Mouse (Mus musculus): ENCODE results near the gene Exoc4. TPM values are rescaled to one million over a fixed set of nuclear protein-coding genes. Genes with fewer than 3 reads are reported as not detected.

Gene Exoc4
- polyA plus RNA-seq, 1 experiment from 2014 or later: 10.9 TPM

DNA sequence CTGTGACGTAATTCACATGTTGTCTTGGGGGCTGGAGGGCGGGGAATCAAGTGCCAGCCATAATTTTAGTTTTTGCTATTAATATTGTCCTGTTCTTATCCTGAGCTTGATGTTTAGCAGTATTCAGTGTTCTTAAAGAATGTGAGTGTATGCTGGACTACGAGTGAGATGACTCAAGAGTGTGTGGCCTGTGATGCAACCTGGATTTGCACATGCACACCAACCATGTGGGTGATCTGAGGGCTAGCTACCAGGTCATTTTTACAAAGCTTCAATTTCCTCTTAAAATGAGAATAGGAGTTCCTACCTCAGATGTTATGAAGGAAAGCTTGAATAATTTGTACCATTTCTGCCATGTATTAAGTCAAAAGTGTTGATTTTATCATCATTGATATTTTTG, 661.8 kb downstream of the Exoc4 start:
- Histone ChIP-seq H3K27me3 (ENCODE audit: control insufficient read depth, insufficient read depth, low read depth, low read length) (no peaks in the 10 kb centered on the region), H3K9ac (ENCODE audit: low read depth, low read length) (no peak overlapping the region), H3K4me3 (ENCODE audit: low read depth, low read length) (no peak overlapping the region), H3K36me3 (ENCODE audit: control insufficient read depth, insufficient read depth) (no peaks in the 10 kb centered on the region), H3K4me2 (ENCODE audit: low read depth, low read length) (no peak overlapping the region), H3K9me3 (replicated peaks; ENCODE audit: control insufficient read depth, low read length) (no peaks in the 10 kb centered on the region), H3K27ac (ENCODE audit: low read length) (no peak overlapping the region), H3K4me1 (ENCODE audit: control insufficient read depth, low read depth, low read length) (no peaks in the 10 kb centered on the region)
- no peak for ATAC-seq (ENCODE audit: low read depth)
- 59% methylated on average over 3 of the region's 3 CpGs for WGBS (ENCODE audit: insufficient replicate concordance)

DNA sequence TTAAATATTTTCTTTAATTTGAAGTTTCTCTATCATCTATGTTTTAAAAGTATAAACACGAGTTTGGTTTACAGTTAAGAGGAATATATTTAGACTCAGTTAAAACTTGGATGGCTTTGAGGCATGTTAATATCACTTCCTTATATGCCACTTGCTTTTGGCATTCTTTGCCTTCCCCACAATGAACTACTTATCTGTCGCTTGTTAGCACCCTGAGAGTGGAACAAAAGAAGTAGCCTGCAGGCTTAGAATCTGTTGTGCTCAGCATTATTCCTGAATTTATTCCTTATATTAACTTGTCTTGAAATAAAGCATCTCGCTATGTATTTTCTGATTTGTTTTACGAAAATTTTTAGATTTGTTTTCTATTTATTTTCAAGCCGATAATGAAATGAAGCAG, 664.2 kb downstream of the Exoc4 start:
- no peaks in the 10 kb centered on the region for H3K36me3 ChIP-seq (ENCODE audit: control insufficient read depth, insufficient read depth)
- WGBS (ENCODE audit: insufficient replicate concordance): 68% methylated on average over 5 of the region's 5 CpGs

GRCm38 (mm10) chr6:33913486-33913885, 664.6 kb downstream of the Exoc4 start:
- Histone ChIP-seq H3K4me2 (ENCODE audit: low read depth, low read length) (no peak overlapping the region), H3K4me1 (ENCODE audit: control insufficient read depth, low read depth, low read length) (no peaks in the 10 kb centered on the region), H3K4me3 (ENCODE audit: low read depth, low read length) (no peak overlapping the region), H3K9ac (ENCODE audit: low read depth, low read length) (no peak overlapping the region), H3K36me3 (ENCODE audit: control insufficient read depth, insufficient read depth) (no peaks in the 10 kb centered on the region), H3K9me3 (replicated peaks; ENCODE audit: control insufficient read depth, low read length) (no peaks in the 10 kb centered on the region), H3K27ac (ENCODE audit: low read length) (no peak overlapping the region), H3K27me3 (ENCODE audit: control insufficient read depth, insufficient read depth, low read depth, low read length) (no peaks in the 10 kb centered on the region)
- WGBS (ENCODE audit: insufficient replicate concordance): 71% methylated on average over 8 of the region's 8 CpGs
- ATAC-seq (ENCODE audit: low read depth): no peak

More for the DNA sequence above, 664.2 kb downstream of the Exoc4 start:
- no peak for ATAC-seq (ENCODE audit: low read depth)
- Histone ChIP-seq H3K4me2 (ENCODE audit: low read depth, low read length) (no peak overlapping the region), H3K27me3 (ENCODE audit: control insufficient read depth, insufficient read depth, low read depth, low read length) (no peaks in the 10 kb centered on the region), H3K9ac (ENCODE audit: low read depth, low read length) (no peak overlapping the region), H3K4me1 (ENCODE audit: control insufficient read depth, low read depth, low read length) (no peaks in the 10 kb centered on the region), H3K27ac (ENCODE audit: low read length) (no peak overlapping the region), H3K9me3 (replicated peaks; ENCODE audit: control insufficient read depth, low read length) (no peaks in the 10 kb centered on the region), H3K4me3 (ENCODE audit: low read depth, low read length) (no peak overlapping the region)

DNA sequence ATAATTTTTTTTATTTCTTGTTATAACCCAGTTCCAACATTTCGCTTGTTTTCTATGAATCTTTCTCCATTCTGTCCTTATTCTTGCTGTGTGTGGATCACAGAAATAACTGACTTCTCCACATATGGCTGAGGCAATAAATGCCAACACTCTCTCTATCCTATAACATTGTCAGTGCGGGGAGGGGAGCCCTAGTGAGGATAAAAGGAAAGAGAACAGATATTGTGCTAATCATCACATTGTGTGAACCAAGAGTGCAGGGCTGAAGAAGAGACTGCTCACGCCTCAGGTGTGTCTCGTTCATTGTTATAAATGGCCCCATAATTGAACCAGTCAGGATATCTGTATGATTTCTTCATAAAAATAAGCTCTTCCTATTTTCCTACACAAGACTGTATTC, 665.1 kb downstream of the Exoc4 start:
- ATAC-seq (ENCODE audit: low read depth): no peak
- Histone ChIP-seq H3K9me3 (replicated peaks; ENCODE audit: control insufficient read depth, low read length) (no peaks in the 10 kb centered on the region), H3K9ac (ENCODE audit: low read depth, low read length) (no peak overlapping the region), H3K27me3 (ENCODE audit: control insufficient read depth, insufficient read depth, low read depth, low read length) (no peaks in the 10 kb centered on the region), H3K4me2 (ENCODE audit: low read depth, low read length) (no peak overlapping the region), H3K36me3 (ENCODE audit: control insufficient read depth, insufficient read depth) (no peaks in the 10 kb centered on the region), H3K4me3 (ENCODE audit: low read depth, low read length) (no peak overlapping the region), H3K4me1 (ENCODE audit: control insufficient read depth, low read depth, low read length) (no peaks in the 10 kb centered on the region), H3K27ac (ENCODE audit: low read length) (no peak overlapping the region)
- 73% methylated on average over 4 of the region's 4 CpGs for WGBS (ENCODE audit: insufficient replicate concordance)

DNA sequence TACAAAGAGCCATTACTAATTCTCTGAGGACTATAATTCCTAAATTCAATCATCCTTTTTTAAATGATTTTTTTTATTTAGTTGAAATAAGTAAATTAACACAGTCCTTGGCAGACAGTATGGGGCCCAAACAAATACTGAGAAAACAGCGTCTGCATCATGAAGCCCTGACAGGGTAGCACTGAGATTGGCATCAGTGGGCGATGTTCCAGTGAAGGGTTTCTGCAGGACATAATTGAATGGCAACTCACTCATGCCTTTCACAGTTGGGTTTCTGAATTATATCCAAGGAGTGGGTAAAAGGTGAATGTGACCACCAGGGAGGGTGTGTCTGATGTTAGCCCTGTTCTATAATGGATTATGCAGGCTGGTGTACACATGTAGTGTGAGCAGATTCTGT, 674.7 kb downstream of the Exoc4 start:
- Histone ChIP-seq H3K36me3 (ENCODE audit: control insufficient read depth, insufficient read depth) (no peaks in the 10 kb centered on the region), H3K27me3 (ENCODE audit: control insufficient read depth, insufficient read depth, low read depth, low read length) (no peaks in the 10 kb centered on the region), H3K4me2 (ENCODE audit: low read depth, low read length) (no peak overlapping the region), H3K4me3 (ENCODE audit: low read depth, low read length) (no peak overlapping the region), H3K27ac (ENCODE audit: low read length) (no peak overlapping the region), H3K9me3 (replicated peaks; ENCODE audit: control insufficient read depth, low read length) (no peaks in the 10 kb centered on the region), H3K9ac (ENCODE audit: low read depth, low read length) (no peak overlapping the region), H3K4me1 (ENCODE audit: control insufficient read depth, low read depth, low read length) (no peaks in the 10 kb centered on the region)
- 77% methylated on average over 2 of the region's 2 CpGs for WGBS (ENCODE audit: insufficient replicate concordance)
- ATAC-seq (ENCODE audit: low read depth): no peak

DNA sequence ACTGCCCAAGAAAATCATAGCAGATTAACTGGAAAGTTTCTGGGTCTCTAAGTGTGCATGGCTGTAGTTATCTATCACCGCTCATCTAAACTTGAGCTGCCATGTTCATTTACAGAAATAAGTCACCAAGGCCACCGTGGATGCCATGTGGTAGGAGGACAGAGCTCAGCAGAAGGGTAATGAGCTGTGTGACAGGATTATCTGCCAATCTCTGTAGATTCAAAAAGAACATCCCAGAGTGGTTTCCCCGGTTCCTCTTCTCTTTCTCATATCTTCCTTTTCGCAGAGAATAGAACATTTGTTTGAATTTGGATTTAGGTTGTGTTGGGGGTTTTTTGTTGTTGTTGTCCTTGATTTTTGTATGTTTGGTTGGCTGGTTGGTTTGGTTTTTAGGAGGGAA, 676.0 kb downstream of the Exoc4 start:
- ATAC-seq (ENCODE audit: low read depth): no peak
- Histone ChIP-seq H3K27me3 (ENCODE audit: control insufficient read depth, insufficient read depth, low read depth, low read length) (no peaks in the 10 kb centered on the region), H3K4me2 (ENCODE audit: low read depth, low read length) (no peak overlapping the region), H3K4me3 (ENCODE audit: low read depth, low read length) (no peak overlapping the region), H3K27ac (ENCODE audit: low read length) (no peak overlapping the region), H3K9me3 (replicated peaks; ENCODE audit: control insufficient read depth, low read length) (no peaks in the 10 kb centered on the region), H3K36me3 (ENCODE audit: control insufficient read depth, insufficient read depth) (no peaks in the 10 kb centered on the region), H3K4me1 (ENCODE audit: control insufficient read depth, low read depth, low read length) (no peaks in the 10 kb centered on the region), H3K9ac (ENCODE audit: low read depth, low read length) (no peak overlapping the region)
- 76% methylated on average over 4 of the region's 4 CpGs for WGBS (ENCODE audit: insufficient replicate concordance)

GRCm38 (mm10) chr6:33929342-33930086, 680.6 kb downstream of the Exoc4 start:
- no peak overlapping the region for H3K4me2 ChIP-seq (ENCODE audit: low read depth, low read length)
- H3K36me3 ChIP-seq (ENCODE audit: control insufficient read depth, insufficient read depth): no peaks in the 10 kb centered on the region
- no peak overlapping the region for H3K4me3 ChIP-seq (ENCODE audit: low read depth, low read length)
- no peaks in the 10 kb centered on the region for H3K4me1 ChIP-seq (ENCODE audit: control insufficient read depth, low read depth, low read length)
- no peak overlapping the region for H3K9ac ChIP-seq (ENCODE audit: low read depth, low read length)
- no peak overlapping the region for H3K27ac ChIP-seq (ENCODE audit: low read length)
- no peaks in the 10 kb centered on the region for H3K9me3 ChIP-seq (replicated peaks; ENCODE audit: control insufficient read depth, low read length)
- no peaks in the 10 kb centered on the region for H3K27me3 ChIP-seq (ENCODE audit: control insufficient read depth, insufficient read depth, low read depth, low read length)
- WGBS (ENCODE audit: insufficient replicate concordance): 25% methylated on average over 13 of the region's 13 CpGs
- ATAC-seq (ENCODE audit: low read depth): no peak

GRCm38 (mm10) chr6:33930087-33930945, 681.4 kb downstream of the Exoc4 start:
- no peak overlapping the region for H3K4me2 ChIP-seq (ENCODE audit: low read depth, low read length)
- no peak overlapping the region for H3K27ac ChIP-seq (ENCODE audit: low read length)
- H3K9me3 ChIP-seq (replicated peaks; ENCODE audit: control insufficient read depth, low read length): no peaks in the 10 kb centered on the region
- H3K4me3 ChIP-seq (ENCODE audit: low read depth, low read length): no peak overlapping the region
- no peak for ATAC-seq (ENCODE audit: low read depth)
- H3K9ac ChIP-seq (ENCODE audit: low read depth, low read length): no peak overlapping the region
- 62% methylated on average over 8 of the region's 8 CpGs for WGBS (ENCODE audit: insufficient replicate concordance)
- no peaks in the 10 kb centered on the region for H3K36me3 ChIP-seq (ENCODE audit: control insufficient read depth, insufficient read depth)
- no peaks in the 10 kb centered on the region for H3K27me3 ChIP-seq (ENCODE audit: control insufficient read depth, insufficient read depth, low read depth, low read length)
- H3K4me1 ChIP-seq (ENCODE audit: control insufficient read depth, low read depth, low read length): no peaks in the 10 kb centered on the region

- Histone ChIP-seq H3K4me3 (ENCODE audit: low read depth, low read length) (no peak overlapping the region), H3K36me3 (ENCODE audit: control insufficient read depth, insufficient read depth) (no peaks in the 10 kb centered on the region), H3K27me3 (ENCODE audit: control insufficient read depth, insufficient read depth, low read depth, low read length) (no peaks in the 10 kb centered on the region), H3K4me2 (ENCODE audit: low read depth, low read length) (no peak overlapping the region), H3K9me3 (replicated peaks; ENCODE audit: control insufficient read depth, low read length) (no peaks in the 10 kb centered on the region), H3K9ac (ENCODE audit: low read depth, low read length) (no peak overlapping the region), H3K4me1 (ENCODE audit: control insufficient read depth, low read depth, low read length) (no peaks in the 10 kb centered on the region), H3K27ac (ENCODE audit: low read length) (no peak overlapping the region)
- no peak for ATAC-seq (ENCODE audit: low read depth)
- WGBS (ENCODE audit: insufficient replicate concordance): 67% methylated on average over 4 of the region's 4 CpGs
Measured at GRCm38 (mm10) chr6:33937906-33938305, 689.0 kb downstream of the Exoc4 start.

Data from liver, embryonic 16.5 days (tissue).